Mouse (Mus musculus): Measurements from ENCODE around the gene Gm11214. TPM values are rescaled to one million over a fixed set of nuclear protein-coding genes. Genes with fewer than 3 reads are reported as not detected.

Gm11214 gene
- polyA plus RNA-seq (2014; fragmentation: Illumina TruSeq; extraction: RNeasy Lipid Tissue Mini Kit (QIAGEN cat#74804); ENCODE audit: low read depth, low replicate concordance): not detected

DNA sequence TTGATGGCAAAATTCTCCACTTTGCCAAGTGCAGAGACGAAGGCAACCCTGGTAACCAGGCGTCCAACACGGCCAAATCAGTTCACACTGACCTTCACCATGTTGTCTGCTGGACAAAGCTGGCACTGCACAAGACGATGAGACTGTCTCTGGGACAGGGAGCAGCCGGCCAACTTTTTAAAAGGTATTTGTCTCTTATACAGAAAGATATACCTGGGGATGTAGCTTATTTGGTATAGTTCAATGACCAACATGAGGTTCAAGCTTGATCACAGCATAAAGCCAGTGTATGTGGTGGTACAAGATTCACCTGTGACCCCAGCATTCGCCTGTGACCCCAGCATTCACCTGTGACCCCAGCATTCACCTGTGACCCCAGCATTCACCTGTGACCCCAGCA, at the start of gene Gm11214:
TSS of gene Gm11214 (minus strand) at position 101 of the 400 bp plus-strand sequence.

DNA sequence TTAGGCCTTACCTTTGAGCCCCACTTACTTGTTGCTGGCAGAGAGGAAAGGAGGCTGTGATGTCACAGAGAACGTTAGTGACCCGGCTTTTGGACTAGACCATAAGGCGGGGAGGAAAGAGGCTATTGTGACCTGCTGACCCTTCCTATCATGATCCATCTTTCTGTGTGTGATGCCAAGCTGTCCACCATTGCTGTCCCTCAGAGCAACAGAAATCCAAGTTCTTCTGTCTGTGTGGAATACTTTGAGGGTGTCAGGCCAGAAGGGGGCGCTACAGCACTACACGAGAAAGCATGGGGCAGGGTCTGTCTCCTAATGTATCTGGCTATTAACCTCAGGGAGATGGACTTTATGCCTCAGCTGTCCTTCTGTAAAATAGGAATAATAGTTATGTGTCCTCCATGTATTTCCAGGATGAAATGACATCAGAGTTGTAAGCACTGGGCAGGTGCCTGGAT, 40.8 kb downstream of the Gm11214 start, which contains the start of gene Tex48:
TSS of gene Tex48 (minus strand) at position 51 of the 458 bp plus-strand sequence.

Other genes starting within 250 kb of the Gm11214 start
- gene Whrn, start 167.4 kb downstream of the Gm11214 start, polyA plus RNA-seq (2014; fragmentation: Illumina TruSeq; extraction: RNeasy Lipid Tissue Mini Kit (QIAGEN cat#74804); ENCODE audit: low read depth, low replicate concordance): 2.4 TPM
- 390 TPM for gene Atp6v1g1, start 118.6 kb downstream of the Gm11214 start, polyA plus RNA-seq (2014; fragmentation: Illumina TruSeq; extraction: RNeasy Lipid Tissue Mini Kit (QIAGEN cat#74804); ENCODE audit: low read depth, low replicate concordance)
- gene Tmem268, start 104.6 kb downstream of the Gm11214 start, polyA plus RNA-seq (2014; fragmentation: Illumina TruSeq; extraction: RNeasy Lipid Tissue Mini Kit (QIAGEN cat#74804); ENCODE audit: low read depth, low replicate concordance): 7.4 TPM
- not detected for gene Gm11213, start 58.1 kb downstream of the Gm11214 start, polyA plus RNA-seq (2014; fragmentation: Illumina TruSeq; extraction: RNeasy Lipid Tissue Mini Kit (QIAGEN cat#74804); ENCODE audit: low read depth, low replicate concordance)
- gene Tex48, start 41.0 kb downstream of the Gm11214 start, polyA plus RNA-seq (2014; fragmentation: Illumina TruSeq; extraction: RNeasy Lipid Tissue Mini Kit (QIAGEN cat#74804); ENCODE audit: low read depth, low replicate concordance): not detected
- gene Tnfsf15, start 81.7 kb upstream of the Gm11214 start, polyA plus RNA-seq (2014; fragmentation: Illumina TruSeq; extraction: RNeasy Lipid Tissue Mini Kit (QIAGEN cat#74804); ENCODE audit: low read depth, low replicate concordance): 0.52 TPM
- 0.35 TPM for gene Tnfsf8, start 198.0 kb upstream of the Gm11214 start, polyA plus RNA-seq (2014; fragmentation: Illumina TruSeq; extraction: RNeasy Lipid Tissue Mini Kit (QIAGEN cat#74804); ENCODE audit: low read depth, low replicate concordance)

Measured in adrenal gland, adult 10 weeks (tissue).